Mouse (Mus musculus) hindbrain, embryonic 13.5 days (tissue): ENCODE data around the gene Mydgf. TPM values are rescaled to one million over a fixed set of nuclear protein-coding genes. Genes with fewer than 3 reads are reported as not detected.

Experiments
- ATAC-seq: fragments of 200-750 bp; cut with Nextera tagmentation; 2 replicates; pipeline ENCODE4 v1.8.0; 2017; ENCODE audit warnings: moderate TSS enrichment; ENCODE audit not compliant: low FRiP score
- H3K27ac ChIP-seq: fragments of 300-500 bp; sonication (generic); 2 replicates; pipeline ENCODE4 v1.5.1; 2015; ENCODE audit warnings: inconsistent platforms, mild to moderate bottlenecking, moderate library complexity
- H3K27me3 ChIP-seq: fragments of 300-500 bp; sonication (generic); 2 replicates; pipeline ENCODE4 v1.6.1; 2015; ENCODE audit warnings: mild to moderate bottlenecking, inconsistent platforms
- H3K36me3 ChIP-seq: fragments of 300-500 bp; sonication (generic); 2 replicates; pipeline ENCODE4 v1.6.1; 2015; ENCODE audit warnings: mild to moderate bottlenecking, inconsistent platforms
- H3K4me1 ChIP-seq: fragments of 300-500 bp; sonication (generic); replicated peaks from 2 replicates; pipeline ENCODE4 v1.6.1; 2015; ENCODE audit warnings: inconsistent platforms
- H3K4me2 ChIP-seq: fragments of 300-500 bp; sonication (generic); 2 replicates; pipeline ENCODE4 v1.6.1; 2015; ENCODE audit warnings: inconsistent platforms, mild to moderate bottlenecking, moderate library complexity
- H3K4me3 ChIP-seq: fragments of 300-500 bp; sonication (generic); 2 replicates; pipeline ENCODE4 v1.5.1; 2015; ENCODE audit warnings: mild to moderate bottlenecking, inconsistent platforms
- H3K9ac ChIP-seq: fragments of 300-500 bp; sonication (generic); 2 replicates; pipeline ENCODE4 v1.6.1; 2015; ENCODE audit warnings: mild to moderate bottlenecking, inconsistent platforms
- H3K9me3 ChIP-seq: fragments of 300-500 bp; sonication (generic); 2 replicates; pipeline ENCODE4 v1.6.1; 2016; ENCODE audit warnings: inconsistent platforms
- WGBS: fragments of 180-500 bp; shearing (Covaris S2); methylation state at CpG from one replicate; pipeline ENCODE4 v1.1.7; 2015; 5-methylcytosine and 5-hydroxymethylcytosine counted together
- polyA plus RNA-seq: library from polyadenylated mRNA; unstranded; fragments of >200 nt; fragmentation: Nextera tagmentation; extraction: Ambion mirVana; gene quantifications from 2 replicates; pipeline ENCODE4 v1.2.1, GENCODE M21; 2015

Gene Mydgf
- polyA plus RNA-seq, 1 experiment from 2014 or later = 69.2 TPM

GRCm38 (mm10) chr17:56162231-56162774 is 21.4 kb downstream of the Mydgf start, which contains the start of gene Tnfaip8l1:
TSS of gene Tnfaip8l1 (plus strand) at chr17:56162477.
- H3K4me1 ChIP-seq = peaks cover 22% of the 10 kb centered on the region
- H3K9ac ChIP-seq = peak within 1 kb of the TSS; percentile 72
- H3K36me3 ChIP-seq = no peaks in the 10 kb centered on the region
- H3K27me3 ChIP-seq = peaks cover 37% of the 10 kb centered on the region
- H3K27ac ChIP-seq = no peak within 1 kb of the TSS
- H3K4me3 ChIP-seq = peak within 1 kb of the TSS; percentile 48
- peak; percentile 96 for ATAC-seq
- no peaks in the 10 kb centered on the region for H3K9me3 ChIP-seq
- under 1% methylated on average over 30 of the region's 30 CpGs for WGBS
- peak within 1 kb of the TSS; percentile 68 for H3K4me2 ChIP-seq

- H3K27ac ChIP-seq = no peak overlapping the region
- peaks cover 61% of the 10 kb centered on the region for H3K27me3 ChIP-seq
- H3K4me2 ChIP-seq = no peak overlapping the region
- peaks cover 13% of the 10 kb centered on the region for H3K4me1 ChIP-seq
- WGBS = 5% methylated on average over 9 of the region's 9 CpGs
- H3K36me3 ChIP-seq = no peaks in the 10 kb centered on the region
- no peak overlapping the region for H3K4me3 ChIP-seq
- no peaks in the 10 kb centered on the region for H3K9me3 ChIP-seq
- no peak overlapping the region for H3K9ac ChIP-seq
- no peak for ATAC-seq
Observed at GRCm38 (mm10) chr17:56159729-56160128, 24.0 kb downstream of the Mydgf start.

GRCm38 (mm10) chr17:56153643-56154042 is 30.1 kb downstream of the Mydgf start:
- H3K27ac ChIP-seq = 0 out of 2 replicates have a peak overlapping the region, but pooled peaks have one; percentile 18
- H3K36me3 ChIP-seq = no peaks in the 10 kb centered on the region
- WGBS = 14% methylated on average over 9 of the region's 9 CpGs
- peak overlapping the region; percentile 39; the same call in 1 of the 2 replicates for H3K9ac ChIP-seq
- no peak overlapping the region for H3K4me3 ChIP-seq
- peaks cover 22% of the 10 kb centered on the region for H3K4me1 ChIP-seq
- no peak overlapping the region for H3K4me2 ChIP-seq
- peak; percentile 50; the same call in 1 of the 2 replicates for ATAC-seq
- H3K9me3 ChIP-seq = no peaks in the 10 kb centered on the region
- H3K27me3 ChIP-seq = peaks cover 76% of the 10 kb centered on the region

- ATAC-seq = no peak
- no peaks in the 10 kb centered on the region for H3K36me3 ChIP-seq
- no peak overlapping the region for H3K4me2 ChIP-seq
- no peak overlapping the region for H3K4me3 ChIP-seq
- 46% methylated on average over 2 of the region's 2 CpGs for WGBS
- H3K27ac ChIP-seq = no peak overlapping the region
- no peaks in the 10 kb centered on the region for H3K9me3 ChIP-seq
- no peak overlapping the region for H3K9ac ChIP-seq
- peaks cover 25% of the 10 kb centered on the region for H3K4me1 ChIP-seq
- H3K27me3 ChIP-seq = peaks cover 78% of the 10 kb centered on the region
Observed at GRCm38 (mm10) chr17:56149897-56150296, 33.8 kb downstream of the Mydgf start.

- H3K4me1 ChIP-seq = peaks cover 21% of the 10 kb centered on the region
- H3K27me3 ChIP-seq = peaks cover 84% of the 10 kb centered on the region
- H3K4me3 ChIP-seq = peak overlapping the region; percentile 39
- H3K9ac ChIP-seq = peak overlapping the region; percentile 74
- WGBS = under 1% methylated on average over 30 of the region's 30 CpGs
- no peaks in the 10 kb centered on the region for H3K9me3 ChIP-seq
- no peaks in the 10 kb centered on the region for H3K36me3 ChIP-seq
- peak overlapping the region; percentile 71 for H3K4me2 ChIP-seq
- no peak overlapping the region for H3K27ac ChIP-seq
- ATAC-seq = peak; percentile 63
Observed at GRCm38 (mm10) chr17:56148790-56149618, 34.7 kb downstream of the Mydgf start.

GRCm38 (mm10) chr17:56148280-56148679 is 35.4 kb downstream of the Mydgf start:
- no peaks in the 10 kb centered on the region for H3K9me3 ChIP-seq
- H3K27me3 ChIP-seq = peaks cover 88% of the 10 kb centered on the region
- no peak overlapping the region for H3K27ac ChIP-seq
- peak overlapping the region; percentile 39 for H3K4me3 ChIP-seq
- H3K9ac ChIP-seq = peak overlapping the region; percentile 74
- ATAC-seq = 0 out of 2 replicates have a peak, but pooled peaks have one; percentile 16
- no peaks in the 10 kb centered on the region for H3K36me3 ChIP-seq
- 24% methylated on average over 9 of the region's 9 CpGs for WGBS
- H3K4me2 ChIP-seq = peak overlapping the region; percentile 71
- peaks cover 14% of the 10 kb centered on the region for H3K4me1 ChIP-seq

- no peaks in the 10 kb centered on the region for H3K9me3 ChIP-seq
- H3K4me1 ChIP-seq = peaks cover 19% of the 10 kb centered on the region
- no peaks in the 10 kb centered on the region for H3K36me3 ChIP-seq
- 54% methylated on average over 12 of the region's 12 CpGs for WGBS
- H3K27me3 ChIP-seq = peaks cover 87% of the 10 kb centered on the region
- ATAC-seq = no peak
- H3K27ac ChIP-seq = no peak overlapping the region
- no peak overlapping the region for H3K4me3 ChIP-seq
- no peak overlapping the region for H3K4me2 ChIP-seq
- H3K9ac ChIP-seq = no peak overlapping the region
Observed at GRCm38 (mm10) chr17:56147420-56147819, 36.3 kb downstream of the Mydgf start.

GRCm38 (mm10) chr17:56146131-56146530 is 37.6 kb downstream of the Mydgf start:
- no peak overlapping the region for H3K4me3 ChIP-seq
- H3K27ac ChIP-seq = no peak overlapping the region
- no peak overlapping the region for H3K9ac ChIP-seq
- H3K9me3 ChIP-seq = no peaks in the 10 kb centered on the region
- WGBS = 17% methylated on average over 9 of the region's 9 CpGs
- no peak overlapping the region for H3K4me2 ChIP-seq
- H3K4me1 ChIP-seq = peaks cover 32% of the 10 kb centered on the region
- no peaks in the 10 kb centered on the region for H3K36me3 ChIP-seq
- peaks cover 86% of the 10 kb centered on the region for H3K27me3 ChIP-seq
- ATAC-seq = no peak

GRCm38 (mm10) chr17:56144546-56144945 is 39.2 kb downstream of the Mydgf start:
- Histone ChIP-seq H3K9ac (no peak overlapping the region), H3K4me1 (peaks cover 38% of the 10 kb centered on the region), H3K4me2 (no peak overlapping the region), H3K4me3 (no peak overlapping the region), H3K27ac (no peak overlapping the region), H3K36me3 (no peaks in the 10 kb centered on the region), H3K9me3 (no peaks in the 10 kb centered on the region), H3K27me3 (peaks cover 79% of the 10 kb centered on the region)
- no peak for ATAC-seq
- WGBS = 78% methylated on average over 9 of the region's 9 CpGs

- under 1% methylated on average over 42 of the region's 47 CpGs for WGBS
- Histone ChIP-seq H3K36me3 (no peaks in the 10 kb centered on the region), H3K27ac (peak overlapping the region; percentile 58; the same call in 1 of the 2 replicates), H3K9me3 (no peaks in the 10 kb centered on the region), H3K4me3 (peak overlapping the region; percentile 48), H3K27me3 (peaks cover 74% of the 10 kb centered on the region), H3K4me1 (peaks cover 51% of the 10 kb centered on the region), H3K4me2 (peak overlapping the region; percentile 68), H3K9ac (peak overlapping the region; percentile 71)
- ATAC-seq = peak; percentile 61
Observed at GRCm38 (mm10) chr17:56141702-56142605, 41.8 kb downstream of the Mydgf start.

GRCm38 (mm10) chr17:56139858-56140595 is 43.7 kb downstream of the Mydgf start, which contains the start of gene Sema6b:
TSS of gene Sema6b (minus strand) at chr17:56140343.
- peaks cover 68% of the 10 kb centered on the region for H3K27me3 ChIP-seq
- peak within 1 kb of the TSS; percentile 90 for H3K27ac ChIP-seq
- peak within 1 kb of the TSS; percentile 78 for H3K4me2 ChIP-seq
- peak within 1 kb of the TSS; percentile 96 for H3K9ac ChIP-seq
- no peaks in the 10 kb centered on the region for H3K36me3 ChIP-seq
- H3K9me3 ChIP-seq = no peaks in the 10 kb centered on the region
- peak; percentile 43 for ATAC-seq
- peaks cover 63% of the 10 kb centered on the region for H3K4me1 ChIP-seq
- 1% methylated on average over 71 of the region's 79 CpGs for WGBS
- peak within 1 kb of the TSS; percentile 81 for H3K4me3 ChIP-seq
